Mouse (Mus musculus): ENCODE data around the gene Lgi4. TPM values are rescaled to one million over a fixed set of nuclear protein-coding genes. Genes with fewer than 3 reads are reported as not detected.

Lgi4 gene
- total RNA-seq, 2 experiments from 2014 or later: 31.9 to 36.1 TPM

- DNase-seq (ENCODE audit: extremely low spot score in 1 of 2, low spot score in 1 of 2): peak in 1 of 2 experiments; percentile 11
Measured at GRCm38 (mm10) chr7:31051321-31052021, 7.7 kb upstream of the Lgi4 start, which contains the start of gene Fxyd7. Fxyd7 (minus strand) TSS chr7:31051467.

DNA sequence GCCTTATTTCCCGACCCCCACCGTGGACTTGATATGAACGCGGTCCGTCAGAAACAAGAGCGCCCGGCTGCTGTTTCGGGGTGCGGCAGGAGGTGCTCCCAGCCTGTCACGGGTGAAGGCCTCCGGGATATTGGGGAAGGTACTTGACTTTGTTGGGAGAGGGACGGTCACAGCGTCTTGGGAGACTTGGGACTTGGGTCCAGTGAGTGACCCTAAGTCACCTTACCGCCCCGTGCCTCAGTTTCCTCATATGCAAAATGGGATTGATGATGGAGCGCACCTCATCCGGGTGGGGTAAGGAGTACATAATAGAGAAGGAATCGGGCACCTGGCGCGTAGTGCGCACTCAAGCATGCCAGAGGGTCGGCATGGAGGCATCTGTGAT lies 6.9 kb upstream of the Lgi4 start:
- no peak for DNase-seq (ENCODE audit: extremely low spot score in 1 of 2, low spot score in 1 of 2)

- DNase-seq (ENCODE audit: extremely low spot score in 1 of 2, low spot score in 1 of 2): peak; percentile 50 to 63
Measured at GRCm38 (mm10) chr7:31052636-31053434, 6.3 kb upstream of the Lgi4 start.

DNA sequence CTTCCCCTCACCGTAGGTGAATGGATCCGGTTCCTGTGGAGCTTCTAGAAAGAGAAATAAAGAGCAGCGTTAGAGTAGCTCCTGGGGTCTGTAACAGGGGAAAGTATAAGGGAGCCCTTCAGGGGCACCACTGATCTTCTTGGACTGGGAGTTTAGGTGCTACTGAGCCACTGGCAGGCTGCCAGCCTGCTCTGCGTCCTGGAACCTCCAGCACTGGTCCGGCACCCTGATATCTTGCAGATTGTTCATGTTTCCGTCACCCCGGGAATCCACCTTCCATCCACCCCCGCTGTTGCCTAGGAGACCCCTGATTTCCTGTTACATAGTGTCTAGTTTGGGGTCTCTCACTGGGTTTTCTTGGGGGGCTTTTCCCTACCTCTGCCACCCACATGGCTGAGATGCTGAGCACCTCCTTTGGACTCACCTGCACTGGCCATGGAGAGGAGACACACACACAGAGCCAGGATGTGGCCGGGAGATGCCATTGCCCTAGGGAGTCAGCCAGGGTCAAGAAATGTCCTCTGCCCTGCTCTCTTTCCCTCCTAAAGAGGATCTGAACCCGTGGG lies 5.2 kb upstream of the Lgi4 start:
- no peak for DNase-seq (ENCODE audit: extremely low spot score in 1 of 2, low spot score in 1 of 2)

DNA sequence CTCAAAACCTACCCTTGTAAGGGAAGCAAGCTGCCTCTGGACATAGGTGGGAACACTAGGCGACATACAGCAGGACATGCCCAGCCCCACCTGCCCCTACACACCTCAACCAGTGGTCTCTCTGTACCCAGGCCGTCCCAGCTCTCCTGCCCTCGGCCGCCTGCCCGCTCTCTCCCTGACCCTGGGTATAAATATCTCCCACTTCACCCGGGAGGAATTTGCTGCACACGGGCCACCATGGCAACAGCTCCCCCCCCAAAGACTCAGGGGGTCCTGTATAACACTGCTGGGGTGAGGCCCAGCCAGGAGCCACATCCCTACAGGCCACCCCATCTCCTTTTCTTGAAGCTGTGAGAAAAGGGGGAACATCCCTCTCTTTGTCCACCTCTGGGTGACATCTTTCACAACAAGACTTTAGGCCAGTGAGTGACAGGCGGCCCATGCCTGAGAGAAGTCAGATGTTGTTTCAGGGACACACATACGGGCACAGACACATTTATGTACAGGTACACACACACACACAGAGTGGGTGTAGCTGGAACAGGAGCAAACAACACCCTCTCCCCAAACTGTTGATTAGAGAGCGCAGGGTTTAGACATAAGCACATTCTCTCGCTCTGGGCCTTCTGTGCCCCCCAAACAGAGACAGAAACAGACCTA lies 4.4 kb upstream of the Lgi4 start:
- no peak for DNase-seq (ENCODE audit: extremely low spot score in 1 of 2, low spot score in 1 of 2)

- peak in 1 of 2 experiments; percentile 45 for DNase-seq (ENCODE audit: extremely low spot score in 1 of 2, low spot score in 1 of 2)
Measured at GRCm38 (mm10) chr7:31055354-31055824, 3.8 kb upstream of the Lgi4 start.

- DNase-seq (ENCODE audit: extremely low spot score in 1 of 2, low spot score in 1 of 2): no peak
Measured at GRCm38 (mm10) chr7:31055883-31056282, 3.3 kb upstream of the Lgi4 start.

DNA sequence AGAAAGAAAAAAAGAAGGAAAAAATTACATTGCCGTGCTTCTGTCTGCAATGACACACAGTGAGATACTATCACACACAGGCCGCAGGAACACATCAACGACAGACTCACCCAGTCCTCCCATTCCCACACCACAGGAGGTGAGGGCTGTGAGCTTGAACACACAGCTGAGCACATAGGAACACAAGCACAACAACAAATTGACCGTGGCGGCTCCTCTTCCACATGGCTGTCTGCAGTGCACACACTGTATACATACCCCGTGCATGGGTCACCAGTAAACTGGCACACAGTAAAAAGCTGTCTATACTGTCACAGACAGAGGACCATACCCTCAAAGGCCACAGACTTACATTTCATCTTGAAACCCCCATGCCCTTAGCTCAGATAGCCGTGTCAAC lies 2.7 kb upstream of the Lgi4 start:
- no peak for DNase-seq (ENCODE audit: extremely low spot score in 1 of 2, low spot score in 1 of 2)

DNA sequence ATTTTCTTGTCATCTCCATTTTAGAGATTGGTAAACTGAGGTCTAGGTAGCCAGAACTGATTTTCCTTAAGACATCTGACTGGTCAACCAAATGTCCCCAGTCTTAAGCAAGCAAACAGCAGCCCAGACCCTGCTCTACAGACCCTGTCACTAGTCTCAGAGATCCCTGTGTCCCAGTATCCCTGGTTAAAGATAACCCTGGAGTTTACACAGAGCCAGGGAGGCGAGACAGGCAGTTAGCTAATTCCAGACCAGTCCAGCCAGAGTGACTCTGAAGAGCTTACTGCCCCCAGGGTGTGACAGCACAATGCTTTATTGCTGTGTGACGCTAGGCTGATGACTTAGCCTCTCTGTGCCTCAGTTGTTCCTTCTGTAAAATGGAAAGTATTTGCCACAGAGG lies 2.1 kb upstream of the Lgi4 start, which contains the start of gene Fxyd1:
TSS of gene Fxyd1 (minus strand) at position 129 of the 400 bp plus-strand sequence.
- DNase-seq (ENCODE audit: extremely low spot score in 1 of 2, low spot score in 1 of 2): no peak

DNA sequence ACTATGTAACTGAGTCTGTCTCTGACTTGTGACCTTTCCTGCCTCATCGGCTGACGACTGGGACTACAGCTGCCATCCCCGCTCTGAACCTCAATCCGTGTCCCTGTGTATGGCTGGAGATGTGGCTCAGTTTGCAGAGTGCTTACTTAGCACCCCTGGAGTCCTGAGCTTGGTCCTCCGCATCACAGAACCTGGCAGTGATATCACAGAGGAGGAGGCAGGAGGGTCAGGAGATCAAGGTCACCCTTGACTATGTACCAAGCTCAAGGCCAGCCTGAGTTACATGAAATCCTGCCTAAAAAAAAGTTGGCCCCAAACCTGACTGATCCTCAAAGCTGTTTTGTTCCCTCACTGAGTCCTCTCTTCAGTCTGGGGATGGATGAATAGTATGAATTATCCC lies 1.4 kb upstream of the Lgi4 start:
- no peak for DNase-seq (ENCODE audit: extremely low spot score in 1 of 2, low spot score in 1 of 2)

DNA sequence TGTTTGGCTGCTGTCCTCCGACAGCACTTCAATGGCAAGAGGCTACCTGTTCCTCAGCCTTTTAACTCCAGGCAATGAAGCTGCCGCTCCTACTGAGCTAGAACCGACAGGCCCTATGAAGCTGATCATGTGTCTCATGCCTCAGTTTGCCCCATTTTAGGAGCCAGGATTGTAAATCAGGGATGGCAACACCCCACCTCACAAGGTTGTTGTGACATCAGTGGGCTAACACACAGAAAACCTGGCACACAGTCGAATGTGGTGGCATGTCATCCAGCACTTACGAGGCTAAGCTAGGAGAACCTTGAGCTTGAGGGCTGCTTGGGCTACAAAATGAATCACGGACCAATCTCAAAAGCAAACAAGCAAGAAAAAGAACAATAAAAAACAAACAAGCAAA lies 931 bp upstream of the Lgi4 start:
- DNase-seq (ENCODE audit: extremely low spot score in 1 of 2, low spot score in 1 of 2): no peak

- DNase-seq (ENCODE audit: extremely low spot score in 1 of 2, low spot score in 1 of 2): no peak
Measured at GRCm38 (mm10) chr7:31059919-31060620, 928 bp downstream of the Lgi4 start.

- no peak for DNase-seq (ENCODE audit: extremely low spot score in 1 of 2, low spot score in 1 of 2)
Measured at GRCm38 (mm10) chr7:31060621-31061010, 1.5 kb downstream of the Lgi4 start.

DNA sequence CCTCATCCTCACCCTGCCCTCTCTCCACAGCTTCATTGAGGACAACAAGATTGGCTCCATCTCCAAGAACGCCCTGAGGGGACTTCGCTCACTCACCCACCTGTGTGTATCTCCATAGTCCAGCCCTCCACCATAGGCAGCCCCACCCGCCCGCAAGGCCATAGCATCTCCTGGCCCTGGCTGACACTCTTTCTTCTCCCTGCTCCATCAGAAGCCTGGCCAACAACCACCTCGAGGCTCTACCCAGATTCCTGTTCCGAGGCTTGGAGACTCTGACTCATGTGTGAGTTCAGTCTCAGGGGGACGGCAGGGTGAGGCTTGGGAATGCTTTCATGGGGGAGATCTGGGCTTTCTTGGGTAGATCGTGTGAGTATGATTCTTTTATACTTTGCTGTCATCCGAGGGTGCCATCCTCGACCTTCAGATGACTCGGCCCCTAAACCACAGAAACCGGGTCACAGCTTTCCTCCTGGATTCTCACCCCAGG lies 4.0 kb downstream of the Lgi4 start:
- DNase-seq (ENCODE audit: extremely low spot score in 1 of 2, low spot score in 1 of 2): no peak

GRCm38 (mm10) chr7:31067836-31068235 lies 8.7 kb downstream of the Lgi4 start:
- peak in 1 of 2 experiments; percentile 51 for DNase-seq (ENCODE audit: extremely low spot score in 1 of 2, low spot score in 1 of 2)

DNA sequence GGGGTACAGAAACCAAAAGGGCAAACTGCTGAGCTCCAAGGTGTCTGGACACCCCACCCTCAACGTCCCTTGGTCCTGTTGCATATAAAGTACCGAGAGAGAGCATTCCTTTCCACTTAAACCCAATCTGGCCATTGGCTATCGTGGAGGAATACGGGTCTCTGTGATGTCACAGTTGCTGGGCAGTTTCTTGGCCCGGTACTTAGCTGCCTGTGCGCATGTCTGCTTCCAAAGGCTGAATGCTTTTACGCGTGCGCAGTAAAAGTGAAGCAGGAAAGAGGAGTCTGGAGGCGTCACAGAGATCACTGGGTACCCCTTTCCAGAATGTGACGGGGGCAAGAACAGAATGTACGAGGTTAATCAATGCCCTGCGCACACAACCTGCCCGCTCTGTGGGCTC lies 10.3 kb downstream of the Lgi4 start:
- DNase-seq (ENCODE audit: extremely low spot score in 1 of 2, low spot score in 1 of 2): no peak

- no peak for DNase-seq (ENCODE audit: extremely low spot score in 1 of 2, low spot score in 1 of 2)
Measured at GRCm38 (mm10) chr7:31070324-31070723, 11.2 kb downstream of the Lgi4 start.

- no peak for DNase-seq (ENCODE audit: extremely low spot score in 1 of 2, low spot score in 1 of 2)
Measured at GRCm38 (mm10) chr7:31072326-31072725, 13.2 kb downstream of the Lgi4 start.

DNA sequence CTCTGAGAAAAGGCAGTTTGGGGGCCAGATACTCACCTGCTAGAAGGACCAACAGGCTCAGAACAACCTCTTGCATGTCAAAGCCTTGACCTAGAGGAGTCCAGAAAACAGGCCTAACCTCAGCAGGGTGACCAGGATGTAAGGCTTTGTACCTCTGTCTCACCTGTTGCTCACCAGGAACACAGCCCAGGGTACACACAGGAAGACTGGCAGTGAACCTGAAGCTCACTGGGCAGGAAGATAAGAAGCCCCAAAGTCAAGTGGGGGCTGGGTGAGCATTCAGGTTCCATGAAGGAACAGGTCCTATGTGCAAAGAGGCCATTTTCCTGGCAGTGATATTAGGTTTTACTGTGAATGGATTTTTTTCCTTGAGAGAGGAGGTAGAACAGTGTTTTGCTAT lies 14.4 kb downstream of the Lgi4 start:
- DNase-seq (ENCODE audit: extremely low spot score in 1 of 2, low spot score in 1 of 2): no peak
